Mouse (Mus musculus) regulatory T cell (primary cell): ENCODE measurements at regions not wholly inside any gene's neighbourhood (a gene's known extent, or its start where the extent isn't known, plus 50 kb on each side); places are given as distances from the start of the nearest gene placed in this dataset.

Experiments
- in situ Hi-C: fragments of 300-600 bp; cut with MboI, MseI; formaldehyde crosslinking; loops from one replicate; pipeline ENCODE4 v1.15.1; 2025; ENCODE audit warnings: high pct_unique_total_duplicates

GRCm38 (mm10) chr16:87295727-87296126, 58.3 kb upstream of the N6amt1 start:
- in situ Hi-C loops = no loop called here

- in situ Hi-C loops = no loop called here
Observed at GRCm38 (mm10) chr16:87292826-87293225, 61.2 kb upstream of the N6amt1 start.

DNA sequence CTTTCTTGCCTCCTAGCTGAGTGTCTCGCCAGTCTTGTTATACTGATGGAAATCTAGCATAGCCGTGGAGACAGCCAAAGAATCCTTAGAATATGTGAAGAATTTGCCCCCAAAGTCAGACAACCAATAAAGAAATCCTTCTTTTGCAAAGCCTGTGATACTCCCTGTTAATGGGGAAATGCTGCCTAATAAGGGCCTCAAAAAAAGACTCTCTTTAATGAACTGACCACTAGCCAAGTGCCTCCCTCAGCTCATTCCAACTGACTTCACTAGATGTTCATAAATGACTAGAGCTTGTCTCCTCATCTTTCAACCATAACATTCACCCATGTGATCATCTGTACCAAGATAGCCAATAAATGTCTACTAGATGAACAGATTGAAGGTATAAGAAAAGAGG, 62.3 kb upstream of the N6amt1 start:
- in situ Hi-C loops = no loop called here

DNA sequence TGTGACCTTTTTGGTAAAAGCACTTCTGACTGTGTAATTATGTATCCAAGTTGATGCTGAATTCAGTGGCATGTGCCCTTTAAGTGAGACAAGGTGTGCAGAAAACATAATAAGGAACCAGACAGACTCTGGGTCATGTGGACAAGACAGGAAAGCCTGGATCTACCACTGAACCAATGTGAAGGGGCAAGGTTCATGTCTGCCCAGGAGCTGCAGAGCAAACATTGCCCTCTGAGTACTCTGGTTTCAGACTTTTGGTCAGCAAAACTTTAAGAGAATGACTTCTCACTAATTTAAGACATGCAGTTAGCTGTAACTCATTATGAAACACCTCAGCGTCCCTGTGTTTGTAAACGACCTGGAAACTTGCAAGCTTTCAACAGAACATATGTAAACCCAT, 68.3 kb upstream of the N6amt1 start:
- in situ Hi-C loops = no loop called here

DNA sequence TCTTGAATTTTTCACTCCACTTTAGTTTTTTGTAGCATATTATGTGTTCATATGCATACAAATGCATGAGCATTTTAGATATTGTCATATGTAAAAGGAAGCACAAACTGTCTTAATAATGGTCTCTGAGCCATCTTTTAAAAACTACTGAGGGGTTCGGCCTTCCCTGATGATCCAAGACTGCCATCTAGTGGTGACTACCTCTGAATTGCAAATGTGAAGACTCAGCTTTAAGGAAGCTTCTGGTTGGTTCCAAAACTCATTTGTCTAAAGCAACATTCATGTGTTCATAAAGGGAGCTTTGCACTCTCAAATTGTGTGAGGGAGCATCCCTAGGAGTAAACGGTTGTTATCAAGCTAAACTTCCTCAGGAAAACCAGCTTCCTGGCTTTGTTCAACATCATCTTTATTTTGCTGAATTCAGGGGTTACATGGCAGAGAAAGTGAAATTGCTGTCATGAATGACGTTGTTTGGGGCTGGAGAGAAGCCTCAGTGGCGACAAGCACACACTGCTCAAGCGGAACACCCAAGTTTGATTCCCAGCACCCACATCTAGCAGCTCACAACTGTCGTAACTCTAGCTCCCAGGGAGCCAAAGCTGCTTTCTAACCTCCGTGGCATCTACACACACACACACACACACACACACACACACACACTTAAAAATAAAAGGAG, 69.0 kb upstream of the N6amt1 start:
- in situ Hi-C loops = no loop called here

DNA sequence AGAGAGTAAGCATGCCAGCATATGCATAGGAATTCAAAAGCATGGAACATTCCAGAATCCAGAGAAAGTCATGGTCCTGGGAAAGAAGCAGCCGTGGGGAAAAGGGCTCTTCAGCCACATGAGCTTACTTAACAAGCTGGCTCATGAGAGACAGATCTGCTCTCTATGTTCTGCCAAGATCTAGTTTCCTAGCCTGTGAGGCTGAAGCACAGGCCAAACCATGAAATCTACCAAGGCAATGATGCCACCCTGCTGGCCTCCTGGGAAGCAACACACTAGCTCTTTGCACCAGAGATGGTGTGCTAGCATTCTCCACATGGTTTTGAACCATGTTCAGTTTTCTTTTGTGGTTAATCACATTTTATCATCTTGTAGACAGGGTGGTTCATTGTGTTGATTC, 75.5 kb upstream of the N6amt1 start:
- in situ Hi-C loops = no loop called here

GRCm38 (mm10) chr16:87272363-87272762, 81.6 kb upstream of the N6amt1 start:
- in situ Hi-C loops = no loop called here

- in situ Hi-C loops = no loop called here
Observed at GRCm38 (mm10) chr16:87267954-87268804, 85.8 kb upstream of the N6amt1 start.

GRCm38 (mm10) chr16:87267517-87267916, 86.5 kb upstream of the N6amt1 start:
- in situ Hi-C loops = no loop called here

GRCm38 (mm10) chr16:87263571-87263970, 90.4 kb upstream of the N6amt1 start:
- in situ Hi-C loops = no loop called here

- in situ Hi-C loops = no loop called here
Observed at GRCm38 (mm10) chr16:87263041-87263440, 90.9 kb upstream of the N6amt1 start.

DNA sequence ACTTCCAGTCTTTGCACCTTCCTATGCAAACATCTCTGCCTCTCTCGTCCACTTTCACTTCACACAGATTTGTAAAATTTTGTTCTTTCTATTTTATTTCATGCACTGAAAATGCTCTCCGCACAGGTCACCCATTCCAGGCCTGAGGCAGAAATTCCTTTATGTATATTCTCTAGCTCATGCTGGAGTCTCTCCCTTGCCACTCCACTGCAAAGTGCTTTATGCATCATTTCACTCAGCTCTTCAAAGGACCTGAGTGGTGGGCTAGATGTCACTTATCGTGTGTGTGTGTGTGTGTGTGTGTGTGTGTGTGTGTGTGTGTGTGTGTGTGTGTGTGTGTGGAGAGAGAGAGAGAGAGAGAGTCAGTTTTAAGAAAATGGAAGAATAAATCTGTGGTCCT, 91.5 kb upstream of the N6amt1 start:
- in situ Hi-C loops = no loop called here

DNA sequence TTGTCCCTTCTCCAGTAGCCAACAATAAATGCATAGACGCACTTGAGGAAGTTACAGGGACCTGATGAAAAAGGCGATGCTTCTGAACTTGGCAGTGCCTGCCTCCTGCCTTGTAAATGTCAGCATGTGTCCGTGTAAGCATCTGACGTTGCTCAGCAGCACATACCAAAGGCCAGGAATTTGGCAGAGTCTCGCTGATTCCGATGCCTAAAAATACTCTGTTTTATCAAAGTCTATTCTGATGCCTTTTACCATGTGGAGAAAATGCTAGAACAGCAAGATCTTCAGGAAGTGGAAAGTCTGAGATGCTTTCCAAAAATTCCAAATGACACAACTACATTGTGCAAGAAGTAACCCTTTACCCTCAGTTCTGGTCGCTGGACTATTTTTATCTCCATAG, 92.5 kb upstream of the N6amt1 start:
- in situ Hi-C loops = no loop called here

DNA sequence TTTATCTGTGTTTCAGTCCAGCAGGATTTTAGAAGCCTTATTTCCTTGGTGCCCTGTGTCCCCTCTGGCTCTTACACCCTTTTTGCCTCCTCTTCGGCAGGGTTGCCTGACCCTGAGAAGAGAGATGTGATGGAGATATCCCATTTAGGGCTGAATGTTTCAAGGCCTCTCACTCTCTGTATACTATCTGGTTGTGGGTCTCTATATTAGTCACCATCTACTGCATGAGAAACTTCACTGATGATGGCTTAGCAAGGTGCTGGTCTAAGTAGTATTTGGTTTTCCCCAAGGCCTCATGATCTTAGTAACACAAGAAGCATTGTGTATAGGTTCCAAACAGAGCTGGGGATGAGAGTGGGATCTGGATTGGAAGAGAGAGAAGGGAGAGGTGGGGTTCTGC, 99.2 kb upstream of the N6amt1 start:
- in situ Hi-C loops = no loop called here

DNA sequence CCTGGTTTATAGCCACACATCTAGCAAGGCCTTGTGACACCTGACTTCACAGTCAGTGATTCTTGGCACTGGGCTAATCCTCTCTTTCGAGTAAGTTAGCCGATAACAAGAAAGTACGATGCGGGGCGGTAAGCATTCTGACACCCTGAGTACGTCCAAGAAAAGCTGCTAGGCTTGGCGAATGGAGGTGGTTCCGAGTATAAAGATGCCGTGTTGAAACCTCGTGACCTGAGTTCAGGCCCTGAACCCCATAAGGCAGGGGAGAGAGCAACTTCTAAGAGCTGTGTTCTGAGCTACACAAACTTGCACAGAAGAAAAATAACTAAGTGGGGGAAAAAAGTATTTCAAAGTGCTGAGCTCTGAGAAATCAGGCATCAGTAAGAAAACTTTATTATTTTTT, 103.5 kb upstream of the N6amt1 start:
- in situ Hi-C loops = no loop called here

DNA sequence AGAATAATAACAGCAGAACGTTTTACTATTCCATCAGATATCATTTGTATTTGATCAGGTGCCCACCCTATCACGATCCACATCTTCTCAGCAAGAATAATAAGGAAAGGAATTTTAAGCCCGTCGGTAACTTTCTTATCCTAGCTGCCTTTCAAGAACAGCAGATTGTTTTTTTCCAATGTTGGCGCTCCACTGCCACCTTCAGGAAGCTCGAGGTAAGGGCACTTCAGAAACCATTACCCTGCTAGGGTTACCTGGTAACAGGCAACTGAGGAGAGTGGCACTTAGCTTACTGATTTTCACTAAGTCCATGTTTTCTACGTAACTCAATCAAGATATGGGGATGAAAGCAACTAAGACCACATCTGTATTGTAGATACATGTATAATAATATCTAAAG, 104.1 kb upstream of the N6amt1 start:
- in situ Hi-C loops = loop anchor here (5.0 to 25.0 kb wide), 2 partner anchors 838 to 1443 kb away; no protein-coding TSS in a partner anchor

GRCm38 (mm10) chr16:87248501-87249030, 105.4 kb upstream of the N6amt1 start:
- in situ Hi-C loops = loop anchor here (5.0 to 25.0 kb wide), 2 partner anchors 836 to 1441 kb away; no protein-coding TSS in a partner anchor

- in situ Hi-C loops = loop anchor here (5.0 to 25.0 kb wide), 2 partner anchors 834 to 1439 kb away; no protein-coding TSS in a partner anchor
Observed at GRCm38 (mm10) chr16:87245933-87246791, 107.8 kb upstream of the N6amt1 start.

DNA sequence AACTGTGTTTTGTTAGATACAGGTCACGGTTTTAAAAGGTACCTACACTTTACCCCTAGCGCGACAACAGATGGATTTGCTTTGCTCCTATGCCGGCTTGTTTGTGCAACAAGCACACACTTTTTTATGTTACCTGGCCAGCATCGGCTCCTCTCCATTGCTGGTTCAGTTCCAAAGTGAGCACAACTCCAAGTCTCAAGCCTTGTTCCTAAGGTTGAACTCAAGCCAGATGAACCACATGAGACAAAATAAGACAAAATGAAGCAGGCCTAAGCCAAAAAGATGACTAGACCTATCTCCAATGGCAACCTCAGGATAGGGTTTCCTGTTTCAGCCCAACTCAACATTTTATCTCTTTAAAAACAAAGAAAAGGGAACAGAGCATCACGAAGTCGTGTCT, 108.5 kb upstream of the N6amt1 start:
- in situ Hi-C loops = loop anchor here (5.0 to 25.0 kb wide), 2 partner anchors 833 to 1438 kb away; no protein-coding TSS in a partner anchor

- in situ Hi-C loops = loop anchor here (25.0 kb wide), 1 partner anchor 830 kb away; no protein-coding TSS in a partner anchor
Observed at GRCm38 (mm10) chr16:87242027-87242426, 112.0 kb upstream of the N6amt1 start.

DNA sequence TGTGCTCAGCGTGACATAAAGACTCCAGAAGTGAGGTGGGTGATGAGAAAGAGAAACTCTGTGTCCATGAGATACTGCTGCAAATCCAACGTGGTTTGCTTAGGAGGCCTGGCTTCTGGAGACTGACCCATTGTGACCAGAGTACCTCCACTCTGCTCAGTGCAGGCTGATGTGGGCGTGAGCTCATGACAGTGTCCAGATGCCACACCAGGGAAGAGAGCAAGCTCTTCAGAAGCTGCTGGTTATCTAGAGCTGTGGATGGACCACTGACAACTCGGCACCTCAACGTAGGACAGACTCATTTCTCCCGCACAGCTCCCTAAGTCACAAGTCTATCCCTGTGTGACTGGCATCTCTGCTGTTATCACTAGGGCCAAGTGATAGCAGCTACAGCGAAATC, 114.9 kb upstream of the N6amt1 start:
- in situ Hi-C loops = loop anchor here (10.0 to 25.0 kb wide), 2 partner anchors 224 to 827 kb away; no protein-coding TSS in a partner anchor
